Mouse (Mus musculus) ES-E14 (cell line): Measurements from ENCODE around the gene Pllp. TPM values are rescaled to one million over a fixed set of nuclear protein-coding genes. Genes with fewer than 3 reads are reported as not detected.

Experiments
- DNase-seq: peaks from one replicate; pipeline ENCODE4 v3.0.0-alpha.2; 2013; ENCODE audit warnings: low read depth, low spot score
- H3K27ac ChIP-seq: 2 replicates; pipeline ENCODE4 v1.5.1; 2012; ENCODE audit warnings: low read depth, mild to moderate bottlenecking, low read length, moderate library complexity, mixed read lengths; ENCODE audit not compliant: poor library complexity, insufficient read depth, severe bottlenecking
- H3K36me3 ChIP-seq: 2 replicates; pipeline ENCODE4 v1.6.1; 2012; ENCODE audit warnings: mild to moderate bottlenecking, low read length, moderate library complexity, mixed read lengths; ENCODE audit not compliant: control insufficient read depth, poor library complexity, insufficient read depth, severe bottlenecking
- H3K4me1 ChIP-seq, 2 experiments: fragments of 150-350 bp in 1 of 2; sonication (generic) in 1 of 2; 2 replicates each; pipeline ENCODE4 v1.6.1; 2012; ENCODE audit warnings: low read length in 2 of 2, mild to moderate bottlenecking in 1 of 2, mixed read lengths in 1 of 2; ENCODE audit not compliant: control insufficient read depth in 2 of 2, insufficient read depth in 2 of 2, poor library complexity in 1 of 2
- H3K4me3 ChIP-seq, 2 experiments: fragments of 150-350 bp in 1 of 2; sonication (generic) in 1 of 2; 2 replicates each; pipeline ENCODE4 v1.5.1; 2012; ENCODE audit warnings: low read length in 2 of 2, low read depth in 1 of 2, mild to moderate bottlenecking in 1 of 2, mixed read lengths in 1 of 2; ENCODE audit not compliant: insufficient read depth in 1 of 2, poor library complexity in 1 of 2, severe bottlenecking in 1 of 2
- H3K9ac ChIP-seq: 2 replicates; pipeline ENCODE4 v1.6.1; 2012; ENCODE audit warnings: low read depth, mild to moderate bottlenecking, low read length, mixed read lengths; ENCODE audit not compliant: poor library complexity, insufficient read depth, severe bottlenecking
- H3K9me3 ChIP-seq: fragments of 150-350 bp; sonication (generic); 2 replicates; pipeline ENCODE4 v1.6.1; 2012; ENCODE audit warnings: low read depth, mild to moderate bottlenecking, low read length; ENCODE audit not compliant: control insufficient read depth, insufficient read depth
- CHD2 ChIP-seq: IDR thresholded peaks from 2 replicates; pipeline ENCODE4 v1.6.1; 2014; ENCODE audit warnings: mild to moderate bottlenecking, low read depth, low read length, inconsistent platforms
- HCFC1 ChIP-seq: IDR thresholded peaks from 2 replicates; pipeline ENCODE4 v1.6.1; 2012; ENCODE audit warnings: low read length, inconsistent platforms, borderline replicate concordance; ENCODE audit not compliant: insufficient read depth
- MAFK ChIP-seq: IDR thresholded peaks from 2 replicates; pipeline ENCODE4 v1.6.1; 2014; ENCODE audit warnings: mild to moderate bottlenecking, low read depth, low read length, inconsistent platforms; ENCODE audit not compliant: insufficient read depth
- ZC3H11A ChIP-seq: IDR thresholded peaks from 2 replicates; pipeline ENCODE4 v1.6.1; 2012; ENCODE audit warnings: low read depth, mild to moderate bottlenecking, inconsistent platforms, low read length, borderline replicate concordance
- ZNF384 ChIP-seq: IDR thresholded peaks from 2 replicates; pipeline ENCODE4 v1.6.1; 2012; ENCODE audit warnings: low read depth, low read length, inconsistent platforms
- in situ Hi-C, 2 experiments: fragments of 600-800 bp; cut with MboI; formaldehyde crosslinking; loops; one replicate each; pipeline ENCODE4 v1.15.1; 2025; ENCODE audit warnings: low sequenced_read_pairs in 2 of 2, inconsistent platforms in 1 of 2; ENCODE audit not compliant: unreplicated experiment in 2 of 2
- total RNA-seq: library from RNA; depleted of rRNA; stranded (reverse); fragments of 300-350 nt; gene quantifications from 2 replicates; pipeline ENCODE4 v1.2.3, GENCODE M21; 2012

Pllp gene
- total RNA-seq, 1 experiment = 7.8 TPM

- H3K36me3 ChIP-seq = no peaks in the 10 kb centered on the region
- H3K4me1 ChIP-seq = peaks cover 5 to 10% of the 10 kb centered on the region in 2 experiments; a peak in 2 of 4 replicates
- no peak overlapping the region for H3K9ac ChIP-seq
- in situ Hi-C loops = loop anchor here in 1 of 2 experiments (10.0 kb wide), 1 partner anchor 98 kb away; no protein-coding TSS in a partner anchor
- no peak overlapping the region for H3K27ac ChIP-seq
- H3K4me3 ChIP-seq = no peak overlapping the region
- H3K9me3 ChIP-seq = no peaks in the 10 kb centered on the region
- DNase-seq = no peak
- TF ChIP-seq ZNF384 (0 out of 2 replicates have a peak, but pooled peaks have one; percentile 38), ZC3H11A (no peak), CHD2 (no peak), MAFK (peak; percentile 63; the same call in 1 of the 2 replicates), HCFC1 (no peak)
Observed at GRCm38 (mm10) chr8:94706732-94707395, 10.8 kb upstream of the Pllp start.

DNA sequence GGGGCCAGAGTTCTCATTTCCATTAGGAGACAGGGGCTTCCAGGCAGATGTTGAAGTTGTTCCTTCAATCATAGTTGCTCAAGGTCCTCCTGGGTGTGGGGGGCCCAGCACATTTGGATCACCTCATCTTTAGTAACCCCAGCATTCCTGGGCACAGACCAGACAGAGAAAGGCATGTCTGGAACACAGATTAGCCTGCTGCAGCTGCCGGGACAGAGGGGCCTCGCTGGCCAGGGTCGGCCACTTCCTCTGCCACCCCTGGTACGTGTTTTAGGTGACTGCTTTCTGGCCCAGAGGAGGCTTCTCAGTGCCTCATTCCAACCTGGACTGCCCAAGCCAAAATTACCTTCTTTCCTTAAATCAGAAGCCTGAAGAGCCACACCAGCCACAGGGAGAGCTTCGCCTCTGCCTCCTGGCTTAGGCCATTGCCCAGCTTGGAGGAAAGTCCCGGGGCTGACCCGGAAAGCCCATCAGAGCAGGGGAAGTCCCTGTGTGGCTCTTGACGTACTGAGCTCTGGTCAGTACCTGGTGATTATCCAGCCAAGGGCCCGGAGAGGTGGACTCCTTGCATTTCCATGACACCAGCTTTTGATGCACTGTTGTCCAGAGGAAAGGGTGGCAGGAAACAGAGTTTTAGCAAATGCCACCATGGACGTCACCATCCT is 9.6 kb upstream of the Pllp start:
- peaks cover 5 to 10% of the 10 kb centered on the region in 2 experiments; a peak in 2 of 4 replicates for H3K4me1 ChIP-seq

GRCm38 (mm10) chr8:94704669-94704984 is 8.5 kb upstream of the Pllp start:
- TF ChIP-seq CHD2 (no peak), ZC3H11A (no peak), MAFK (no peak), HCFC1 (no peak), ZNF384 (no peak)
- H3K9ac ChIP-seq = no peak overlapping the region; the same call in 1 of the 2 replicates
- H3K36me3 ChIP-seq = no peaks in the 10 kb centered on the region
- in situ Hi-C loops = loop anchor here (5.0 to 10.0 kb wide), 2 partner anchors 100 to 103 kb away; no protein-coding TSS in a partner anchor
- H3K4me3 ChIP-seq = peak overlapping the region; percentile 62 to 63
- no peak for DNase-seq
- H3K4me1 ChIP-seq = peaks cover 5 to 7% of the 10 kb centered on the region in 2 experiments; a peak in 2 of 4 replicates
- no peaks in the 10 kb centered on the region for H3K9me3 ChIP-seq
- H3K27ac ChIP-seq = no peak overlapping the region

More for the DNA sequence above, 9.6 kb upstream of the Pllp start:
- Histone ChIP-seq H3K9me3 (no peaks in the 10 kb centered on the region), H3K27ac (no peak overlapping the region), H3K9ac (no peak overlapping the region), H3K36me3 (no peaks in the 10 kb centered on the region), H3K4me3 (no peak overlapping the region)
- DNase-seq = no peak
- in situ Hi-C loops = loop anchor here in 1 of 2 experiments (10.0 kb wide), 1 partner anchor 99 kb away; no protein-coding TSS in a partner anchor
- TF ChIP-seq ZNF384 (no peak), ZC3H11A (no peak), MAFK (no peak)

DNA sequence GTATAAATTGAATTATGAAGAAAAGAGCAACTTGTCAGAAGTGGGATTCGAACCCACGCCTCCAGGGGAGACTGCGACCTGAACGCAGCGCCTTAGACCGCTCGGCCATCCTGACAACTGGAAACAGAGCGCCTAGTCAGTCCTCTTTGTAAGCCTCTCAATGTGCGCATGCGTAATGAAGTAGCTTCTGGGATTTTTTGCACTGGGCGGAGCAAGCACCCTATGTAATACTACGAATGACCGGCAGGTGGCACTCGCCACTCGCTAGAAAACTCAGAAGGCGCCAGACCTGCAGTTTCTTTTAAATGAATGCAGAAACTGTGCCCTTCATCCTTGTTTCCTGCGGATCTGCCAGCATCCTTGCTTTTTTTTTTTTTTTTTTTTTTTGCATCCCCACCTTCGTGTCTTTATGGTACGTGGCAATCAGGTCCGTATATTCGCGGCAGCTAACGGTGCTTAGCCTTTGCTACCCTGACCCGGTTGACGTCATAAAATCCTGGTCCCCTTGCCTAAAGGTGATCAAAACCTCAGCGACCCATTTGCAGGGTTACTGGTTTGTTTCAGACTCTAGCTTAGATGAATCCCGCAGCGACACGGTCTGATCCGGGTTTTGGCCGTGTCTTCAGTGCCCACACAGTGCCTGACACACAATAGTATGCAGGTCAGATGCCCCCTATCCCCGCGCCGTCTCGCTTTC is 8.0 kb upstream of the Pllp start:
- no peaks in the 10 kb centered on the region for H3K36me3 ChIP-seq
- H3K27ac ChIP-seq = no peak overlapping the region
- peak overlapping the region; percentile 62 to 71 for H3K4me3 ChIP-seq
- H3K9ac ChIP-seq = peak overlapping the region; percentile 56
- TF ChIP-seq HCFC1 (no peak), ZC3H11A (peak; percentile 84), ZNF384 (peak; percentile 90), CHD2 (no peak), MAFK (peak; percentile 77; the same call in 1 of the 2 replicates)
- peak; percentile 96 for DNase-seq
- H3K4me1 ChIP-seq = peaks cover 5 to 7% of the 10 kb centered on the region in 2 experiments; a peak in 2 of 4 replicates
- H3K9me3 ChIP-seq = no peaks in the 10 kb centered on the region
- in situ Hi-C loops = loop anchor here (5.0 to 10.0 kb wide), 2 partner anchors 101 to 103 kb away; no protein-coding TSS in a partner anchor
